Mouse (Mus musculus): ENCODE measurements around the gene Smtn.

GRCm38 (mm10) chr11:3515216-3515615 lies 25.2 kb downstream of the Smtn start:
- TF ChIP-seq CTCF (conservative IDR thresholded peaks at IDR 0.05; ENCODE audit: insufficient read depth, insufficient read length, low read depth, low read length) (no peak), POLR2A (IDR thresholded peaks at IDR 0.05; ENCODE audit: low read depth, low read length) (no peak)

Data from kidney, adult 2 months (tissue).